Mouse (Mus musculus): ENCODE data around the gene Ccdc184.
A peak's percentile ranks its signal among the peaks of the same experiment; 100 is the strongest.

Ccdc184 gene

DNA sequence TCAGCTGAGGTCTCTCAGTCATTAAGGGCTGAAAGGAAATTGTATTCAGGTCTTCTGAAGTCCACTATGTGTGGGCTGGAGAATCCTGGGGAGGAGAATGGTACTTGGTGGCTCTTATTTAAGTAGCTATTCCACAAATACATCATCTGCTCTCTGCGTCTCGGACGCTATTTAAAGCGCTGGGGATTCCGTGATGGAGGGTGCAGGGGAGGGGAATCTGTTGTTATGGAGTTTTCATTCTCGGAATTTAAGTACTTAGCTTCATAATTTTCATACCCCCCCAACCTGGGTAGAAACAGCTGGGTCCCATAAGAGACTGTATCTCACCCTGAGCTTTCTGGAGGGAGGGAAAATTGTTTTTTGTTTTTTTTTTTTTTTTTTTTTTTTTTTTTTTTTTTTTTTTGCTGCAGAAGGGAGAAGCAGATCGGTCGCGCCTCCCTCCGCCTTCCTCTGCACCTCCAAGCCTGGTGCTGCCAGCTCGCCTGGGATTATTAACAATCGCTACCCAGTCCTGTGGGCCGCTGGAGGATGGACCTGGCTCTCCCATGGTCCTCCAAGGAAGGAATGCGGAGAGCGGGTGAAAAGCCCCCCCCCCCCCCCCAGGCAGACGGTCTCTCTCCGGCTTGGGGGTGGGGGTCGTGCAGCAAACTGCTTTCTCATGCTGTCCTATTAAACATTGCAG is at the start of gene Ccdc184:
Ccdc184 (plus strand) TSS at position 196 of the 682 bp plus-strand sequence.
- DNase-seq (ENCODE audit: low spot score) = no peak

DNA sequence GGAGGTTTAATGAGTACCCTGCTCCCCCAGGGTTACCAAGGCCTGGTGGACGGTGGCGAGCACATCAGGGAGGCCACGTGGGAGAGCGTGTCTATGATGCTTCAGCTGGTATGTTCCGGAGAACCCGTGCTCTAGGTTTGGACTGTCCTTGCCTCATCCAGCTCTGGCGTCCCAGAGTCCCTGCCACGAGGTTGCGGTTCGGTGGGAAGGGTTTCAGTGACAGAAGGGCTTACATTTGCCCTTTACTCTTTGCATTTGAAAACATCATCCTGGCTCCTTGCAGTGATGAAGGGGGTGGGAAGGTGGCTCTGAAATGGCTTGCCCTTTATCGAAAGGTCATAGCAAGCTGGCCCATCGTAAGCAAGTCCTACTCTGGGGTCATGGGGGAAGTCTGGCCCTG is 47.6 kb upstream of the Ccdc184 start:
- DNase-seq (ENCODE audit: low spot score) = no peak

DNA sequence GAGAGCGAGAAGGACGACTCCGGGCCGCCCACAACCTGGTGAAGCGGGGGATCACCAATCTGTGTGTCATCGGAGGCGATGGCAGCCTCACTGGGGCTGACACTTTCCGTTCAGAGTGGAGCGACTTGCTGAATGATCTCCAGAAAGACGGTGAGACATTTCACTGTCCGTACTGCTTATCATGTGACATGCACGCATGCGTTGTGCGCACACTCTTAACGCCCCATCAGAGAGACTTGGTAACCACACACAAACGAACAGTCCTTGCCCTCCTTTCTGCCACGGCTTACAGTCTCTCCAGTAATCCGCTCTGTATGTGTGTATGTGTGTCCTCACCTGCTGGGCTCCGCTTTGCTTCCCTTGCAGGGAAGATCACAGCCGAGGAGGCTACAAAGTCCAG is 46.1 kb upstream of the Ccdc184 start:
- DNase-seq (ENCODE audit: low spot score) = no peak

DNA sequence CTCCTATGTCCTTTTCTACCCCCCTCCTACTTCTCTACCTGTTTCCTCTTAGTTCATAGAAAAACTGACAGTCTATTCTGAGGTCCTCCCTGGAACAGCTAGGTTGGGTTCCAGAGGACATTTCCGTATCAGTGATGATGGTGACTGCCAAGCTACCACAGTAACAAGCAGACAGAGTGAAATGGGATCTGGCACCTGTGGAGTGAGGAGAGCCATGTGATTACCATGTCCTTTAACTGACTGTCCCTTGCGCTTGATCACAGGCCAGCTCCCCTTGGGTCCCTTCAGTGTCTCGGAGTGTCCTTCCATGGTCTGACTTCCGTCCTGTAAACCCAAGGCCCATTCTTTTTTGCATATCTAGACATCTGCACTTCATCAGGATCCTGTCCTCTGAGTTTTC is 36.0 kb upstream of the Ccdc184 start:
- no peak for DNase-seq (ENCODE audit: low spot score)

DNA sequence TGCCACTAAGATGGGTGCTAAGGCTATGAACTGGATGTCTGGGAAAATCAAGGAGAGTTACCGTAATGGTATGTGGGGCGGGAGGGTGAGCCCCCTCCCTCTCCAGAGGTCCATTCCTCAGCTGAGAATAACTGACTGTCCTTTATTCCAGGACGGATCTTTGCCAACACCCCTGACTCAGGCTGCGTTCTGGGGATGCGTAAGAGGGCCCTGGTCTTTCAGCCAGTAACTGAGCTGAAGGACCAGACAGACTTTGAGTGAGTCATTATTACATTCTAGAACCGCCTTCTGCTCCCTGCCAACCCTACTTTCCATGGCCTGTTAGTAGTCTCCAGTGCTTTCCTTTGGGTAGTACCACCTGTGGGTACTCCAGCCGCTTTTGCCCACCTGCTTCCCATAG is 35.5 kb upstream of the Ccdc184 start:
- no peak for DNase-seq (ENCODE audit: low spot score)

DNA sequence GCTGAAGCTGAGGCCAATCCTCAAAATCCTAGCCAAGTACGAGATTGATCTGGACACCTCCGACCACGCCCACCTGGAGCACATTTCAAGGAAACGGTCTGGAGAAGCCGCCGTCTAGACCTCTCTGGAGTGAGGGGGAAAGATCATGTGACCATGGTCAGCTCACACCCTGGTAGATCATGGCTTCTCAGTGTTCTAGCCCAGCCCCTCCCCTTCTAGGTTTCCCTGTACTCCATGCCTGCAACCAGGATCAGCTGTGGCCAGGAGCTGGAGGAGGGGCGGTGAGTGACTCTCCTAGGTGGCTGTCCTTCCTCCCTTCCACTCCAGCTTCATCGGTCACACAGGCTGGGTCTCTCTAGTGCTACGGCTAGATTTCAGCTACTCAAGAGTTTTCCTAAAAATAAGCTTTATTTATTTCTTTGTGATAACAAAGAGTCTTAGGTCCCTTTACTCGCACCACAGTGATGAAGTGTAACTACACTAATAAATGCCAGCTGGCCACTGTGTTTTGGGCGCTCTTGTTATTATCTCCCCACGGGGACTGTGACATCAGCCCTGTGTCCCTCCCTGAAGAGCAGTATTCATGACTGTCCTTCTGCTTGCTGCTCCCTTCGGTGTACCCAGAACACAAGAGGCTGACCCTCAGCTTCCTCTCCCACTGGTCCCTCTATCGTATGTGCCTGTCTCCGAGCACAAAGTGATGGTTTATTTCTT is 34.9 kb upstream of the Ccdc184 start:
- no peak for DNase-seq (ENCODE audit: low spot score)

DNA sequence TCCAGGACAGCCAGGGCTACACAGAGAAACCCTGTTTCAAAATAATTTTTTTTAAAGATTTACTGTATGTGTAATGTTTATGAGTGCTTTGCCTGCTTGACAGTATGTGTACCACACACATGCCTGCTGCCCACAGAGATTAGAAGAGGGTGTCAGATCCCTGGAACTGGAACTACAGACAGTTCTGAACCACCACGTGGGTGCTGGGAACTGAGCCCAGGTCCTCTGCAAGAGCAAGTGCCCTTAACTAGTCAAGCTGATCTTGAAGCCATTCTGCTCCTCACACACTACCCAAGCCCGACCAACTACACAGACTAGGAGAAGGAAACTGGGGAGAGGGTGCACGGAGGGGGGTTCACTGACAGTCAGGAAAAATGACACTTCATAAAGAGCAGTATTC is 33.5 kb upstream of the Ccdc184 start:
- no peak for DNase-seq (ENCODE audit: low spot score)

DNA sequence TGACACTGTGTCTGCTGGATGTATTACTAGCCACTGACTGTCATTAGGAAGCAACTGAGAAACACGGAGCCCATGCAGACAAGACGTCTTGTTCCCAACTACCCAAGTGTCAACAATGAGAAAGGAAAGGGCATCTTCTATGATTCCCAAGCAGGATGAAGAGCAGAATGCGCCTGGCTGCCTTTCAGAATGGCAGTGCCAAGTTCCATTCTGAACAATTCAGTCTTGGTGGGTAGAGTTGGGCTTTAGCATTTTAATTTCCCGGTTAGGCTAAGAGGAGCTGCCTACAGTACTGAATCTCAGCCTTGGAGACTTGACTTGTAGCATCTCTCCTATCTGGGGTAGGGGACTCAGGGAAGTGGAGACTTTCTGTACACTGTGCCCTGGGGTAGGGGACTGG is 32.9 kb upstream of the Ccdc184 start:
- DNase-seq (ENCODE audit: low spot score) = no peak

DNA sequence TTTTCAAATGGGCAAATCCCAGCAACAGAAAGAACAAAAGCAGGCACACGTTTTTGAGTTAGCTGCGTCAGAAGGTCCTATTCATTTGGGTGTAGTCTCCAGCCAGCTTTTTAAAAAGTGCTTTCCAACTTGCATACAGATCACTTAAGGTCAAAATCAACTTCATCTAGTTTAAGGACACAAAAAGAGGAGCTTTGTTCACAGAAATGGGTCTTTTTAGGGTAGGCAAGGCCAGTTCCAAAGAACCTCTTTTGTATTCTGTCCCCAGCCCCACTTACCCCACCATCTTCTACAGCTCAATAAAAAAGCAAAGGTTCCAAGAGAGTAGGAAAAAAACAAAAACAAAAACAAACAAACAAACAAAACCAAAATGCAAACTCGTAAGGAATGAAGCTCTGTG is 32.3 kb upstream of the Ccdc184 start:
- DNase-seq (ENCODE audit: low spot score) = no peak

DNA sequence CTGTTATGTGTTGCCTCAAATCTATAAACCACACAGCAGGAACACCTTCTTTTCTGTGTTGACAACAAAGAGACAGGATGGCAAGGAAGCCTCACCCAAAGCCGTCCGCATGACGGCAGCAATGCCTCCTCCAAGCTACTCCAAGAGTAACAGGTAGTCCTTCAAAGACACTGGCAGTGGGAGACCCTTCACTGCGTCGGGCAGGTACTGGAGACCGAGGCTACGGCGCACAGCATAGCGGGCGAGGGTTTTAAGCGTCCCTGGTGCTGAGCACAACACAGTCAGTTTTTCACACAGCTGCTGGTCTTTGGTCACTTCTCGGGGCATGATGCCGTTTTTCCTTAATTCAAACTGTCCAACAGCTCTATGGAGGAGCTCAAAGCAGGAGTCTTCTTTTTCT is 31.3 kb upstream of the Ccdc184 start:
- no peak for DNase-seq (ENCODE audit: low spot score)

DNA sequence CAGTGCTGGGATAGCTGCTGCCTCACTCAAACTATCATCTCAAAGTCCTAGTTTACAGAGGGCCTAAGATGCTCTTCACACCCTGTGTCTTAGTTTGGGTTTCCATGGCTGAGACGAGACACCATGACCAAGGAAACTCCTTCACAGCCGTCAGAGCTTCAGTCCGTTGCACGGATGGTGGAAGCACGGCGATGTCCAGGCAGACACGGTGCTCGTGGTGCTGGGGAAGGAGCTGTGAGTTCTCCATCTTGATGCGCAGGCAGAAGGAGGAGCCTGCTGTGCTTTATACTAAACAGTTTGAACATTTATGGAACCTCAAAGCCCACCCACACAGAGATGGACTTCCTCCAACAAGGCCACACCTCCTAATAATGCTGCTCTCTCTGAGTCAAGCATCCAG is 30.1 kb upstream of the Ccdc184 start:
- DNase-seq (ENCODE audit: low spot score) = no peak

DNA sequence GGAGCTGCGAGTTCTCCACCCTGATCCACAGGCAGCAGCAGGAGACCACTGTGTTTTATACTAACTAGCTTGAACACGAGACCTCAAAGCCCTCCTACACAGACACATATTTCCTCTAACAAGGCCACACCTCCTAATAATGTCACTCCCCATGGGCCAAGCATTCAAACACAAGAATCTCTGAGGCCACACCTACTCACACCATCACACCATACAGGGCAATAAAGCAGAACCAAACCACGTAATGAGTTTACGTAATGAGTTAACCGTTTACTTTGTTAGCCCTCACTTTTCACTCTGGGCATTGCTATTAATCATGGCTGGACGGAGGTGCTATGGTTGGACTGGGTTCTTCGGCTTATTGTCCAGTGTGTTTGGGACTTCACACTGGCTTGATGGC is 27.2 kb upstream of the Ccdc184 start:
- no peak for DNase-seq (ENCODE audit: low spot score)

DNA sequence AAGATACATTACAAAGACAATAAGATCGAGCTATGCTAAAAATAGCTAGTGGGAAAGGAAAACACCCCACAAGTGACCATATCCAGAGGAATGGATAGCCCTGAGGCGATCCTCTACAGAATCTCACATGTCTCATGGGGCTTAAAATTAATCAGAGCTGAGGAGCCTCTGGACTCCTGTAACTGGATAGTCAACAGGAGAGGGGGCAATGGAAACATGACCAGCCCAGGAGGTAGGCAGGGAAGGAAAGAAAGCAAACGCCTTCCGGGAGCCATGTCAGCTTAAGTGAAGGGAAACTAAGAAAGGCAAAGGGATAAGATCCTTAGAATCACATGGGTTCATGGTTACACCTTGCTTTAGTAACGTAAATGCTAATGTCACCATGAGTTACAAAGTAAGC is 26.1 kb upstream of the Ccdc184 start:
- no peak for DNase-seq (ENCODE audit: low spot score)

DNA sequence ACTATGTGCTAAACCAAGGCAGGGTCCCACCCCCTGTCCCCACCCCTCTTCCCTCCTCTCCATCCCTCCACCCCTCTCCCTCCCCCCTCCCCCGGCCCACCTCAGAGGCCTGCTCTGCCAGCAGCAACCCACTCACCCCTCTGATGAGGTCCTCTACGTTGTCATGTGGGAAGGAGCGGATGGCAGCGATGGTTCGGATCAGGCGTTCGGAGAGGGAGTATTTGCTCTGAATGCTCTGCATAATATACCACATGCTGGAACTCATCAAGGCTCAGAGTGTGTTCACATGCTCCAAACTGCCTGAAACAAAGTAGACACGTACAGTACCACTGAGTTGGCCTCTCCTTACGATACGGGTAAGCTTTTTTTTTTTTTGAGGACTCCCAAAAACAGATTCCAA is 24.4 kb upstream of the Ccdc184 start:
- no peak for DNase-seq (ENCODE audit: low spot score)

DNA sequence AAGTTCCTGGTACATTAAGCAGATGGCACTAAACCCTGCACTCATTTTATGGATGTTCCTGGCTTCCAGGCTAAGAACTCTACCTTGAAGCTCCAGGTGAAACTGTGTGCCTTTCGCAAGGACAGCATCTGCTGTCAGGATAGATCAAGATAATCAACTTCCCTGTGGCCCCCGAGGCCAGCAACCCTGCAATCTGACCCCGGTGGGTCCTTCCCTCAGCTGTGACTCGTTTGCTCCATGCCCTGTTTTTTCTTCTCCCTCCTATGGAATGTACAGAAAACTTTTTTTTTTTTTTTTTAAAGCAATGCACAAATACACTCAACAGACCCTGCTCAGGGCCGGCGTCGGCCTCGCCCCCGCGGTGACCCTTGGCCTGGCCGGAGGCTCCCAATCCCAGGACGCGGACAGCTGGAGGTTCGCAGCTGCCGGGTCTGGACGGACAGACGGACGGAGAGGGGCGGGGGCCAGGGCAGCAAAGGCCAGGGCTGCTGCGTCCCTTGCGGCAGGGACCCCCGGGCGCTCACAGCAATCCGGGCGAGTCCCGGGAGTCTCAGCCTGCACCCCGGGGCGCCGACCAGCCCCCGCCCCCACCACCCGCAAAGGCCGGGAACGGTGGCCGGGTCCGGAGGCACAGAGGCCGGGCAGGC is 22.0 kb upstream of the Ccdc184 start:
- DNase-seq (ENCODE audit: low spot score) = peak; percentile 28

DNA sequence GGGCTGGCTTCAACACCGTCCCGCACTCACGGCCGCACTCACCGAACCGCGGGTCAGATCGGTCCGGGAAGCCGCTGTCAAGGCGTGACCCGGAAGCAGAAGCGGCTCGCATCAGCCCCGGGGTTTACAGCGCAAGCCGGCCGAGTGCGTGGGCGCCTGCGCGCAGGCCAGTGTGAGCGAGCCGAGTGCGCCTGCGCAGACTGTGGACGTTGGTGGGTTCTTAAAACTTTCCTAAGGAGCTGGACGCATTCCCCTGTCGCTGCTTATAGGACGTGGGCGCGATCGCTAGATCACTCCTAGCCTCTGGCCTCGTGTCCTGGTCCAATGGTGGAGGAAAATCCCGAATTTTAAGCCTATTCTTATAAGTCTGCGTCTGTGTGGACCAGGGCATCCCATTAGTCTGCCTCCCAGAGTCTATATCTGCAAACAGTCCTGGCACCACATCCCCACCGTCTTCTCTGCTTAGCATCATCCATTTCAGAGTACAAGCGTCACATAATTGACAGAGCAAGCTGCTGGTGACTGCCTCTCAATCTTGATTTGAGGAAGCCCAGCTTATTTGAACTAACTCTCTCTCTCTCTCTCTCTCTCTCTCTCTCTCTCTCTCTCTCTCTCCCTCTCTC is 21.3 kb upstream of the Ccdc184 start:
- DNase-seq (ENCODE audit: low spot score) = peak; percentile 92

DNA sequence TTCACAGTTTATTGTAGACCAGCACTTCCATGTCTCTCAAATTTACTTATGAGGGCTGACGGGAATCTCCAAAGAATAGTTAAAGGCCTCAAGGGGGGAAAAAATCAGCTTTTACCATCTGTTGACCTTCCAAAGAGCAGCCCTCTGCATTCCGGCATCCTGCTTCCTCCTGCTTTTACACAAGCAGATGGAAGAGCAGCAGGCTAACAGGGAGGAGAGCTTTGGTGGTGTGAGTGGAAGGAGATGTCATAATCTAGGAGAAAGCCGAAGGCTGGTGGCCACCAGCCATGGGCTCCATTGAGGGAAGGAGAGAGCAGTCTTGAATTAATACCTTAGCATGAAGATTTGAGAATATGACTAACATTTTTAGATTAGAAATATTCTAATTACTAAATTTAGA is 18.6 kb upstream of the Ccdc184 start:
- DNase-seq (ENCODE audit: low spot score) = no peak

DNA sequence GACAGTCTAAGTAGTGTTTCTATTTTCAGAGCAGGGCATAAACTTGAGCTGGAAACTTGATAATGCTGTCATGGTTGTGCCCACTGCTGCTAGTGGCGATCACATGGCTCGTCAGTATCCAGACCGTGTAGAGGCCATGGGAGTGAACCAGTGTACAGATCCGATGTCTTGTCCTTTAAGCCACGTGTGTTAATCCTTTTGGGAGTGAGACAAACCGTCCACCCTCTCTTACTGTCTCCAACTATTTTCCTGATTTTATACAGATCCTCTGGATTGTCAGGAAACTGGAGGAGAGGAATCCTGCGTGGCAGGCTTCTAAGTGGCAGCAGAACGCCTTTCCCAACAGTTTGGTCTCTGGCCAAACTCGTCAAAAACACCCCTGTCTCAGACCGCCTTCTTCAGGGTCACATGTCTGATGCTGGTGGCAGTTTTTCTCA is 17.8 kb upstream of the Ccdc184 start:
- no peak for DNase-seq (ENCODE audit: low spot score)

DNA sequence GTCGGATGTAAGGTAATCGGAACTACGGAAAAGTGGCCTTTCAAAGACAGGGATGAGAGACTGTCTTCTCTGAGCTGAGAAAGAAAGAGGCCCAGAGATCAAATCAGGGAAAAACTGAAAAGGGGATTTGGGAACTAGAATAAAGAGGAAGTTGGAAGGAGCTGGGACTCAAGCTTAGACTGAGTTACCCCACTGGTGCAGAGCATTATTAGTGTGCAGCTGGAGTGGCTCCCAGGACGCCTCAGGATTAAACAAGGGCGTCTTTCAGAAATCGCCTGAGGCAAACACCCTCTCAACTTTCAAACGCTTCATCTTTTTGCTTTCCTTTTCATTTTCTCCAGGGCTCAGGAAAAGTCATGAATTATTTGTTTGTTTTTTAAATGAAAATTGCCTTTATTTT is 14.0 kb upstream of the Ccdc184 start:
- no peak for DNase-seq (ENCODE audit: low spot score)

DNA sequence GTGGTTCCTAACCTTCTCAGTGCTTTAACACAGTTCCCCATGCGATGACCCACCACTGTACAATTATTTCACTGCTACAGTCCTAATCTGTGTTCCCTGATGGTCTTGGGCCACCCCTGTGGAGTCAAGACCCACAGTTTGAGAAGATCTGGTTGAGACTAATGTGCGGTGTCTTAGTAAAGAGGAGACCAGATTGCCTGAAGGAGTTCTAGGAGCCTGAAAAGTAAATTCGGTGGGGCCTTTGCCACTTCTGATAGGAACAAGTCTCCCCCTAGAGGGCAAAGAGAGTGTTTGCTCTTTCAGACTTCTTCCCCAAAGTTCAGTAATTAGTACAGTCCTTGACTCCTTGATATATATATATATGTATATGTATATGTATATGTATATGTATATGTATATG is 13.3 kb upstream of the Ccdc184 start:
- DNase-seq (ENCODE audit: low spot score) = no peak

DNA sequence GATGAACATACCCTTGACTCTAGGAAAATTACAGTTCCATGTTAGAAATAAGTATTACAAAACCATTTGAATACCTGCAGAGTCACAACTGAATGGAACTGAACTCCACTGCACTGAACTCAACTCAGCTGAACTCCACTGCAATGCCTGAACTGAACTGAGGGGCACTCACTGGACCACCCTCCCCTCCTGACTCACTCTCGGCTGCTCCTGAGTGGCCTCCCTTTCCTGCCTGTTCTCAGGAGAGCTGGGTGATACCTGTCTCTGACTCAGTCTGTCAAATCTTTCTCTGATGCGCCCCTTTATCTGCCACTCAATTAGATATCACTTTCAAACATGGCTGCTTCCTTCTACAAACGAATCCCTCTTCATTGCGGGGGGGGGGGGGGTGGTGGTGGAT is 12.8 kb upstream of the Ccdc184 start:
- DNase-seq (ENCODE audit: low spot score) = no peak

DNA sequence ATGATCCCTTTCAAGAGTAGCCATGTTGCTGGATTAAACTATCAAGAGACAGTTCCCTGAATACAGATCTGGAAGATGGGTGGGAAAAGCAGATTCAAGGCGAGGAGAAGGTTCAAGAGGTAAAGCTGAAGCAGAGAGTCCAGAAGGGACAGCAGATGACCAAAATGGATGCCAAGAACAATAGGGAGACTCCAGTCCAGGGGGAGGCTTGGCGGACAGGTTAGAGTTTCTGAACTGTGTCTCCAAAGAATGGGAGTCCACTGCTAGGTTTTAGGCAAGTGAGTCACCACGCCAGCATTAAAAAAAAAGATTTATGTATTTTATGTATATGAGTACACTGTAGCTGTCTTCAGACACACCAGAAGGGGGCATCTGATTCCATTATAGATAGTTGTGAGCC is 12.3 kb upstream of the Ccdc184 start:
- DNase-seq (ENCODE audit: low spot score) = no peak

DNA sequence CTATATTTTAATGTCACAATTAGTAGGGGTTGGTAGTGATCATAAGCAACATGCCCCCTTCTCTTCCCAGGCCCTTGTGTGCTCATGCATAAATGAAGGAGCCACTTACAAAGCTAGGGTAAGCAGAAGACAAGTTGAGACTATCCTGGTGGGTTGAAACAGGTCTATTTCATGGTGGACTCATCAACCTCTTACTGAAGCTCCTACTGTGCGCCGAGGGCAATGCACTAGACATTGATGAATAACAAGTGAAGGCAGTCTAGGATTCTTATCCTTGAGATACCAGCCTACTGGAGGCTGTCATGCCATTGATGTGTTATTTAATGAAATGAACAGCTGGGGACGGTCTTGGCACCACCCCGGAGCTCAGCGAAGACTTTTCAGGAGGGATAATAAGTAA is 11.7 kb upstream of the Ccdc184 start:
- DNase-seq (ENCODE audit: low spot score) = no peak

Measured in testis, postnatal 14 days (tissue).